Mouse (Mus musculus) WW6 (cell line): ENCODE data around the gene Magea2.
"Not testable (repeated sequence)": the region's sequence is repeated elsewhere in the genome, so short reads cannot be mapped to it uniquely, and the experiment has no call there.

Experiments used
- DNase-seq: peaks from one replicate; pipeline ENCODE4 v3.0.0-alpha.2; 2013; ENCODE audit warnings: low read depth, low spot score

Gene Magea2

GRCm38 (mm10) chrX:155093566-155093965 is at the start of gene Magea2:
Gene Magea2 (minus strand): TSS chrX:155093666.
- DNase-seq, result not testable (repeated sequence)

GRCm38 (mm10) chrX:155128312-155128711 is 34.8 kb upstream of the Magea2 start, which contains the start of gene Cldn34b2:
Gene Cldn34b2 (minus strand): TSS chrX:155128412.
- not testable (repeated sequence) for DNase-seq

GRCm38 (mm10) chrX:155098024-155098423 is 4.6 kb upstream of the Magea2 start:
- no peak for DNase-seq

GRCm38 (mm10) chrX:155089693-155090092 is 3.8 kb downstream of the Magea2 start, which contains the start of gene Magea1:
Gene Magea1 (minus strand): TSS chrX:155089793.
- DNase-seq, result not testable (repeated sequence)

GRCm38 (mm10) chrX:155063045-155063444 is 30.4 kb downstream of the Magea2 start, which contains the start of gene Magea5:
Gene Magea5 (minus strand): TSS chrX:155063145.
- not testable (repeated sequence) for DNase-seq

- not testable (repeated sequence) for DNase-seq
These were observed 97.7 kb downstream of the Magea2 start, which contains the start of gene Magea8 for GRCm38 (mm10) chrX:154995750-154996149. Gene Magea8 (minus strand): TSS chrX:154995850.
